Mouse (Mus musculus) spleen, adult 2 months (tissue): ENCODE data around the gene Pknox1. TPM values are rescaled to one million over a fixed set of nuclear protein-coding genes. Genes with fewer than 3 reads are reported as not detected.

Source experiments
- DNase-seq, 2 experiments: peaks; one replicate each; pipeline versions ENCODE4 v3.0.0 to v3.0.0-alpha.2; 2012 to 2021; ENCODE audit warnings: low spot score in 2 of 2, low read depth in 1 of 2
- H3K27ac ChIP-seq: fragments of 200-500 bp; 2 replicates; pipeline ENCODE4 v1.5.1; 2012; ENCODE audit warnings: low read length, inconsistent platforms; ENCODE audit not compliant: insufficient read depth
- H3K27me3 ChIP-seq: fragments of 200-500 bp; 2 replicates; pipeline ENCODE4 v1.6.1; 2012; ENCODE audit warnings: mild to moderate bottlenecking, moderate library complexity, low read length, inconsistent platforms; ENCODE audit not compliant: control insufficient read depth, insufficient read depth
- H3K36me3 ChIP-seq: fragments of 200-500 bp; 2 replicates; pipeline ENCODE4 v1.6.1; 2012; ENCODE audit warnings: mild to moderate bottlenecking, low read length, inconsistent platforms; ENCODE audit not compliant: control insufficient read depth, insufficient read depth
- H3K4me1 ChIP-seq: fragments of 200-500 bp; 2 replicates; pipeline ENCODE4 v1.6.1; 2011; ENCODE audit warnings: inconsistent platforms; ENCODE audit not compliant: control insufficient read depth, insufficient read depth, insufficient read length
- H3K4me3 ChIP-seq: fragments of 200-500 bp; 2 replicates; pipeline ENCODE4 v1.5.1; 2011; ENCODE audit warnings: mild to moderate bottlenecking, inconsistent platforms; ENCODE audit not compliant: insufficient read depth, insufficient read length; ENCODE audit errors: extremely low read depth
- CTCF ChIP-seq: fragments of 200-500 bp; IDR thresholded peaks from 2 replicates; pipeline ENCODE4 v1.5.1; 2011; ENCODE audit warnings: mild to moderate bottlenecking, inconsistent platforms; ENCODE audit not compliant: insufficient read depth, insufficient read length, insufficient replicate concordance; ENCODE audit errors: extremely low read depth
- POLR2A ChIP-seq: fragments of 200-500 bp; IDR thresholded peaks from 2 replicates; pipeline ENCODE4 v1.6.1; 2011; ENCODE audit warnings: low read depth, low read length, inconsistent platforms
- WGBS: fragments of 180-500 bp; shearing (Covaris S2); methylation state at CpG from one replicate; pipeline ENCODE4 v1.1.7; 2018; 5-methylcytosine and 5-hydroxymethylcytosine counted together
- polyA plus RNA-seq: library from polyadenylated mRNA; depleted of rRNA; stranded (reverse); fragments of >200 nt; gene quantifications from 2 replicates; pipeline ENCODE4 v1.2.3, GENCODE M21; 2012

Pknox1 gene
- polyA plus RNA-seq, 1 experiment, result 18.9 TPM

GRCm38 (mm10) chr17:31583185-31583584 is 18.7 kb downstream of the Pknox1 start:
- WGBS, result 88% methylated on average over 3 of the region's 3 CpGs
- no peak overlapping the region for H3K27ac ChIP-seq

GRCm38 (mm10) chr17:31583781-31584180 is 19.2 kb downstream of the Pknox1 start:
- Histone ChIP-seq H3K27ac (no peak overlapping the region), H3K4me3 (no peak overlapping the region), H3K36me3 (peaks cover 1% of the 10 kb centered on the region; the same call in 1 of the 2 replicates), H3K27me3 (no peaks in the 10 kb centered on the region), H3K4me1 (no peaks in the 10 kb centered on the region)
- 90% methylated on average over 6 of the region's 6 CpGs for WGBS
- DNase-seq, result no peak
- TF ChIP-seq POLR2A (no peak), CTCF (no peak)

More at GRCm38 (mm10) chr17:31583185-31583584, 18.7 kb downstream of the Pknox1 start:
- DNase-seq, result no peak
- H3K36me3 ChIP-seq, result peaks cover 1% of the 10 kb centered on the region; the same call in 1 of the 2 replicates
- H3K4me3 ChIP-seq, result no peak overlapping the region
- no peaks in the 10 kb centered on the region for H3K4me1 ChIP-seq
- H3K27me3 ChIP-seq, result no peaks in the 10 kb centered on the region
- TF ChIP-seq POLR2A (no peak), CTCF (no peak)

- no peak for DNase-seq
- peaks cover 22% of the 10 kb centered on the region for H3K36me3 ChIP-seq
- no peak overlapping the region for H3K4me3 ChIP-seq
- no peak overlapping the region for H3K27ac ChIP-seq
- no peaks in the 10 kb centered on the region for H3K27me3 ChIP-seq
- TF ChIP-seq POLR2A, result no peak
- TF ChIP-seq CTCF, result no peak
- H3K4me1 ChIP-seq, result no peaks in the 10 kb centered on the region
- WGBS, result 81% methylated on average over 7 of the region's 7 CpGs
Measured at GRCm38 (mm10) chr17:31588115-31588514, 23.6 kb downstream of the Pknox1 start.

- 97% methylated on average over 4 of the region's 4 CpGs for WGBS
- Histone ChIP-seq H3K27me3 (no peaks in the 10 kb centered on the region), H3K4me3 (no peak overlapping the region), H3K4me1 (no peaks in the 10 kb centered on the region), H3K36me3 (peaks cover 24% of the 10 kb centered on the region), H3K27ac (no peak overlapping the region)
- no peak for TF ChIP-seq CTCF
- no peak for TF ChIP-seq POLR2A
- no peak for DNase-seq
Measured at GRCm38 (mm10) chr17:31588726-31589125, 24.2 kb downstream of the Pknox1 start.

GRCm38 (mm10) chr17:31590846-31591245 is 26.3 kb downstream of the Pknox1 start:
- no peak for DNase-seq
- peaks cover 28% of the 10 kb centered on the region for H3K36me3 ChIP-seq
- no peak overlapping the region for H3K4me3 ChIP-seq
- no peaks in the 10 kb centered on the region for H3K4me1 ChIP-seq
- H3K27me3 ChIP-seq, result no peaks in the 10 kb centered on the region
- TF ChIP-seq CTCF, result no peak
- no peak for TF ChIP-seq POLR2A
- no peak overlapping the region for H3K27ac ChIP-seq
- 98% methylated on average over 11 of the region's 11 CpGs for WGBS

- TF ChIP-seq CTCF (no peak), POLR2A (no peak)
- WGBS, result 52% methylated on average over 7 of the region's 7 CpGs
- H3K4me1 ChIP-seq, result no peaks in the 10 kb centered on the region
- peaks cover 39% of the 10 kb centered on the region for H3K36me3 ChIP-seq
- no peaks in the 10 kb centered on the region for H3K27me3 ChIP-seq
- H3K27ac ChIP-seq, result no peak overlapping the region
- DNase-seq, result peak; percentile 3 to 22
- H3K4me3 ChIP-seq, result no peak overlapping the region
Measured at GRCm38 (mm10) chr17:31594590-31594989, 30.1 kb downstream of the Pknox1 start.

GRCm38 (mm10) chr17:31595077-31595476 is 30.5 kb downstream of the Pknox1 start:
- Histone ChIP-seq H3K36me3 (peaks cover 42% of the 10 kb centered on the region), H3K4me1 (no peaks in the 10 kb centered on the region), H3K4me3 (no peak overlapping the region), H3K27me3 (no peaks in the 10 kb centered on the region), H3K27ac (no peak overlapping the region)
- TF ChIP-seq POLR2A (no peak), CTCF (no peak)
- WGBS, result 78% methylated on average over 5 of the region's 5 CpGs
- DNase-seq, result no peak

GRCm38 (mm10) chr17:31597957-31598356 is 33.4 kb downstream of the Pknox1 start:
- Histone ChIP-seq H3K27ac (no peak overlapping the region), H3K36me3 (peaks cover 42% of the 10 kb centered on the region), H3K27me3 (no peaks in the 10 kb centered on the region), H3K4me1 (no peaks in the 10 kb centered on the region), H3K4me3 (no peak overlapping the region)
- DNase-seq, result no peak
- no peak for TF ChIP-seq POLR2A
- TF ChIP-seq CTCF, result no peak
- 92% methylated on average over 9 of the region's 9 CpGs for WGBS
